Mouse (Mus musculus): ENCODE results near the gene Spink2. TPM values are rescaled to one million over a fixed set of nuclear protein-coding genes. Genes with fewer than 3 reads are reported as not detected.
A peak's percentile ranks its signal among the peaks of the same experiment; 100 is the strongest.
"Not testable (repeated sequence)": the region's sequence is repeated elsewhere in the genome, so short reads cannot be mapped to it uniquely, and the experiment has no call there.

Gene Spink2
- total RNA-seq, 4 experiments from 2014 or later: not detected

DNA sequence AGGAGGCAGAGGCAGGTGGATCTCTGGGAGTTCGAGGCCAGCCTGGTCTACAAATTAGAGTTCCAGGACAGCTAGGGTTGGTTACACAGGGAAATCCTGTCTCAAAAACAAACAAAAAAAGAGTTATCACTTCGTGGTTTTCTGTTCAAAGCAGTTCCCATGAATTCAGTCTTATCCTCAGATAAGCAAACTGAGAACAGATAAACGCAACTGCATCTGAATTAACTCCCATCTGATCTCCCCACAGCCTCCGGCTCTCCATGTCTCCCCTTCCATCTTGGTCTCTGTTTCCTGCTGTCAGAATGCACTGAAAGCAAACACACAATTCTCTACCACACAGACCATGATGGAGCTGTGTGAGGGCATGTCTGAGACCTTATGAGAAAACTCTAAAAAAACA is 10.6 kb downstream of the Spink2 start:
- DNase-seq (ENCODE audit: low spot score in 2 of 2): no peak

DNA sequence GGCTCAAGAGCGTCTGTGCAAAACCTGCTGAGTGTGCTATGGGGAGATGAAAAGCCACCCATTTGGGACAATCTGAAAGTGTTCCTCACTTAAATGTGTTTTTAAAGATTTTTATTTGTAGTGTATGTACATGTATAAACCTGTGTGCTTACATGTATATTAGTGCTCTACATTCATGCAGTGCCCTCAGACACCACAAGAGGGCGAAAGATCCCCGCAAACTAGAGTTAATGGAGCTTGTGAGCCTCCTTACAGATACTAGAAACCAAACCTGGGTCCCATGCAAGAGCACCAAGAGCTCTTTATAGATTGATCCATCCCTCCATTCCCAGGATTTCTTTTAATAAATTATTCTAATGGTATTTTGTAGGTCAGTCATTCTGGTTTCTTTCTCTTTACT is 17.3 kb downstream of the Spink2 start:
- peak; percentile 29 to 38 for DNase-seq (ENCODE audit: low spot score in 2 of 2)

GRCm38 (mm10) chr5:77193266-77193665 is 18.0 kb downstream of the Spink2 start:
- no peak for DNase-seq (ENCODE audit: low spot score in 2 of 2)

- DNase-seq (ENCODE audit: low spot score in 2 of 2): no peak
These were observed 19.6 kb downstream of the Spink2 start for GRCm38 (mm10) chr5:77191631-77192030.

DNA sequence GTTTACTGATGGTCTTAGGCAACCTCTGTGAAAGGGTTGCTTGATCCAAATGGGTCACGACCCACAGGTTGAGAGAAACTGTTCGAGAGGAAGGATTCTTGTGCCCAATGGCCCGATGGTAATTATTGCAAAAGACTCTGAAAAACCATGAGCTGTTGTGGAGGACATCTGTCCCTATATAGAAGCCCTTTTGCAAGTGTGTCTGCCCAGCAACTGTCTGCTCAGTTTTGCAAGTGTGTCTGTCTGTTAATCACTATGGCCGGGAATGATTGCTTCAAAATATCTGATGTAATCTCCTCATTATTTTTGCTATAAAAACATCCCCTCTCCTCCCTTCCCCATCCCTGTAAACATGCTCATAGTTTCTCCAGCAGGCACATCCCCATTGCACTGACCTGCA is 20.2 kb downstream of the Spink2 start:
- no peak for DNase-seq (ENCODE audit: low spot score in 2 of 2)

DNA sequence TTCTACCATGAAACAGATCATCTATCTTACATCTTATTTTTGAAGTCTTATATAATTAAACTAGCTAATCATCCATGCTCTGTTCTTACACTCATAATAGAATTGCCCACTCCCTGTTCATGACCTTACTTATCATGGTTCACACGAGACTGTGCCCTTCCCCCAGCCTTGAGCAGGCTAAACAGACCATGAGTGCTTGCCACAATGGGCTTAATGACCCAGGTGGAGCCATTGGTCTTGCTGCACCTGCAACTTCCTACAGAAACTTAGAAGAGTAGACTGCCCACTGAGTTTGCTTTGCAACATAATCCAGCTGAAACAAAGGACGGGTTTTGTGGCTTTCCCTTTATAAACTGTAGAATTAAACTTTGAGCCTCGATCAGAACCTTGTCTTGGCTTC is 22.5 kb downstream of the Spink2 start:
- no peak for DNase-seq (ENCODE audit: low spot score in 2 of 2)

DNA sequence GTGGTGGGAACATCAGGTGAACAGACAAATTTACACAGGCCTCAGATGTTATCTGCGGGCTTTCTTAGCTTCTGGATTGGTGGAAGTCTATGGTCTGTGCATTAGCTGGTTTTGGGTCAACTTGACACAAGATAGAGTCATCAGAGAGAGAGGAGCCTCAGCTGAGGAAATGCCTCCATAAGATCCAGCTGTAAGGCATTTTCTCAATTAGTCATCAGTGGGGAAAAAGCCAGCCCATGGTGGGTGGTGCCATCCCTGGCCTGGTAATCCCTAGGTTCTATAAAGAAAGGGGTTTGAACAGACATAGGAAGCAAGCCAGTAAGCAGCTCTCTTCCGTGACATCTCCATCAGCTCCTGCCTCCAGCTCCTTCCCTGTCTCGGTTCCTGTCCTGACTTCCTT is 25.9 kb downstream of the Spink2 start:
- DNase-seq (ENCODE audit: low spot score in 2 of 2): no peak

DNA sequence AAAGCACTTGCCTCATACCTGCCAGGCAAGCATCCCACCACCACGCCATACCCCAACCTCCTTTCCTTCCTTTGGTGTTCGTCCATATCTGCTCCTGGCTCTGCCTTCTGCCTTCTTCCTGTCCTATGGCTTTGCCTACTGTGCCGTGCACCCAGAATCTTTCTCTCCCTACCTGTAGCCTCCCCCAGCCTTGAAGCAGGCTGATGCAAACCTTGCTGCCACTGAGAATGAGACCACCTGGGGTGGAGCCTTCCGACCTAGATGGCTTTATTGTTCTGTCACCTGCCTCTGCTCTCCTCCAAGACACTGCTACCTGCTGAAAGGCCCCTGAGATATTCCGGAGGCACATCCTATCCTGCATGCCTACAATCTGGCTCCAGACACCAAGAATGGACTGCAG is 27.4 kb downstream of the Spink2 start:
- not testable (repeated sequence) for DNase-seq (ENCODE audit: low spot score in 2 of 2)

GRCm38 (mm10) chr5:77183338-77183737 is 27.9 kb downstream of the Spink2 start:
- no peak for DNase-seq (ENCODE audit: low spot score in 2 of 2)

GRCm38 (mm10) chr5:77181508-77181907 is 29.8 kb downstream of the Spink2 start:
- peak; percentile 68 to 77 for DNase-seq (ENCODE audit: low spot score in 2 of 2)

GRCm38 (mm10) chr5:77178976-77179375 is 32.3 kb downstream of the Spink2 start:
- no peak for DNase-seq (ENCODE audit: low spot score in 2 of 2)

GRCm38 (mm10) chr5:77178008-77178407 is 33.3 kb downstream of the Spink2 start:
- DNase-seq (ENCODE audit: low spot score in 2 of 2): peak; percentile 11 to 40

DNA sequence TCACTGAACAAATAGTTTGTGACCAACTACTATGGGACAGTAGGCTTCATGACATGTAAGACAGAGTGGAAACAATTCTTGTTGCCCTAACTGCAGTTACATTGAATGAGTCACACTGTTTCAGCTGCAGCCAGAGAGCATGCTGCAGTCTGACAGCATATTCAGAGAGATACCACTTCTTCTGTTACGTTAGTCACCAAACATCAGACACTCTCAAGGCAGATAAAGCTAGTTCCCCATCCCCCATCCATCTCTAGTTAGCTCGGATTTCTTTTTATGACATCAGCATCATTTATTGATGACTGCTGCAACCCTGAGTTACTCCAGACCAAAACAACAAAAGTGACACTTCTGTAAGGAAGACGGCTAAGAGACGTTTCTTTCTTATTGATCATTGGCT is 36.5 kb downstream of the Spink2 start:
- DNase-seq (ENCODE audit: low spot score in 2 of 2): no peak

GRCm38 (mm10) chr5:77170593-77170992 is 40.7 kb downstream of the Spink2 start:
- no peak for DNase-seq (ENCODE audit: low spot score in 2 of 2)

DNA sequence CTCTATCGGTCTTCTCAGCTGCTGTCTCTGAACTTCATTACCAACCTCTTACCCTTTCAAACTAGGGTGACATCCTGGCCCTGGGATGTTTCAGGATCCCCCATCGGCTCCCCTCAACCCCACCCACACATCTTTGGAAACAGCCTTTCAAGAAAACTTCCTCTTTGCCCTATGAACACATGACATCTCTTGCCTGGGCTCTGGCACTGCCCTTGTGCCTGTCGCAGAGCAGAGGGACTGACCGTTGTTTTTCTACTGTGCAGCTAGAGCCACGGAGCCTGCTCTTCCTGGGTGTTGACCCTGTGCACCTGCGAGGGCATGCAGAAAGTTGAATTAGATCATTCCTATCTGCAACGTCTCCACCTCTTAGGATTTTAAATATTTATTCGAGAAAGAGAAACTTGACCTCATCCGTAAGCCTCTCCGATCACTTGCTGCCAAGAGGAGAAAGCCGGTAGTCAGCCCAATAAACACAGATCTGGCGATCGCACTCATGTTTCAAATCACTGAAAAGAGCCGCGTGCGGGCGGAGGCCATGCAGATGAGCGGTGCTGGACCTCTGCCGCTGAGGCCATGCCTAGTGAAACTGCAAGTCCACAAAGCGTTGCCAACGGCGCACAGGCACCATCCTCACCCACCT is 43.8 kb downstream of the Spink2 start:
- peak in 1 of 2 experiments; percentile 17 for DNase-seq (ENCODE audit: low spot score in 2 of 2)

- DNase-seq (ENCODE audit: low spot score in 2 of 2): no peak
These were observed 45.3 kb downstream of the Spink2 start for GRCm38 (mm10) chr5:77165703-77166625.

- no peak for DNase-seq (ENCODE audit: low spot score in 2 of 2)
These were observed 47.7 kb downstream of the Spink2 start for GRCm38 (mm10) chr5:77163597-77163996.

GRCm38 (mm10) chr5:77162566-77162965 is 48.7 kb downstream of the Spink2 start:
- no peak for DNase-seq (ENCODE audit: low spot score in 2 of 2)

- no peak for DNase-seq (ENCODE audit: low spot score in 2 of 2)
These were observed 53.3 kb downstream of the Spink2 start for GRCm38 (mm10) chr5:77157777-77158540.

DNA sequence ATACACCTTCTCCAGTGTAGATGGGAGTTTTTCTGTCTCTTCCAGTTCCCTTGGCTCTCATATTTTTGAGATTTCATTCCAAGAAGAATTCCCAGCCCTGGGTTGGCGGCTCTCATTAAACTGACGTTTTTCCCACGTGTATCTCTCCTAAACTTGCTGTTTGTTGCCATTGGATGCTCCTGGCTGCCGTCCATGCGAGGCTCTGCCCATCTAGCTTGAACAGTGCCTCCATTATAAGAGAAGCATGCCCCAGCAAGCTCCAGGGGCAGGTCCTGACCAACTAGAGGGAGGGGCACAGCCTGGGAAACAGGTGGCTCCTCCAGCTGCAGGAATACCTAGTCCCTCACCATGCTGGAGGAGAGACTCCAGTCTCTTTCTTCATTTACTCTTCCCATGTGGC is 54.3 kb downstream of the Spink2 start:
- DNase-seq (ENCODE audit: low spot score in 2 of 2): no peak

- DNase-seq (ENCODE audit: low spot score in 2 of 2): no peak
These were observed 55.7 kb downstream of the Spink2 start for GRCm38 (mm10) chr5:77155526-77155925.
